Mouse (Mus musculus) left cerebral cortex, adult 18-20 months (tissue): ENCODE data around the gene Adora2a. TPM values are rescaled to one million over a fixed set of nuclear protein-coding genes. Genes with fewer than 3 reads are reported as not detected.
"Not testable (repeated sequence)": the region's sequence is repeated elsewhere in the genome, so short reads cannot be mapped to it uniquely, and the experiment has no call there.

Experiments used
- DNase-seq, 2 experiments: peaks; one replicate each; pipeline ENCODE4 v3.0.0; 2021 to 2022; ENCODE audit warnings: low spot score in 2 of 2, mixed read lengths in 1 of 2
- total RNA-seq, 2 experiments: library from RNA; stranded (reverse); gene quantifications; 2 replicates each; pipeline ENCODE4 v1.2.3; 2021

Adora2a gene
- total RNA-seq, 2 experiments from 2014 or later = 17.3 to 35.0 TPM

DNA sequence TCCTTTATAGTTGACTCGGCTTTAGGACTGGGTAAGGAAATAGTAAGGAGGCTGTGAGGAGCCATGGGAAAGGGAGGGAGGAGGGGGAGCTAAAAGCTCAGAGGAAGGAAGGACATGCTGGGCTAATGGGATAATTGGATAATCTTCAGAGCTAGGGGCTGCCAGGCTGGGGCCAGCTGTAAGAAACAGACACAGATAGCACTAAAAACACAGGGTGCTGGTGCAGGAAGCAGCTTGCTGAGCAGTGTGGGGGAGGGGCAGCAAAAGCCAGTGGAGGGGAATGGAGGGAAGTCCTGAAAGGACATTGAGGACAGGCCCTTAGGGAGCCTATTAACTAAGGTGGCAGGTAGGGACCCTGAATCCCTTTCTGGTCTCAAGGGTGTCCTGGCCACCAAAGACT lies 27.9 kb downstream of the Adora2a start:
- not testable (repeated sequence) for DNase-seq

DNA sequence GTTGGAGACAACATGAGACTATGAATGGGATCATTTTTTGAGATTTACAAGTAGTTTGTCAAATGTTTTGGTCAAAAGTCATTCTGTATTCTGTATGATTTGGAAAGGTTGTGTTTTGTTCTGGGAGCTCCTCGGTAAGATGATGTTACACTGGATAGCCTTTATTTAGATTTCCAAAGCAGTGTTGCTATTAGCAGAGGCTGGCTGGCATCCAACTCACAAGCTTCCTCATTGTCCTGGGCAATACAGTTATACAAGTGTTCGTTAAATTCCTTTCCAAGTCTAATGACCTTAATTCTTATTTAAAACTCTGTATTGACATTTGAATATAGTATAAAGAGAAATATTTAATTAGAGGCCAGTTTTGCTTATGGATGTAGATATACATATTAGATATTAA lies 28.6 kb downstream of the Adora2a start:
- no peak for DNase-seq

DNA sequence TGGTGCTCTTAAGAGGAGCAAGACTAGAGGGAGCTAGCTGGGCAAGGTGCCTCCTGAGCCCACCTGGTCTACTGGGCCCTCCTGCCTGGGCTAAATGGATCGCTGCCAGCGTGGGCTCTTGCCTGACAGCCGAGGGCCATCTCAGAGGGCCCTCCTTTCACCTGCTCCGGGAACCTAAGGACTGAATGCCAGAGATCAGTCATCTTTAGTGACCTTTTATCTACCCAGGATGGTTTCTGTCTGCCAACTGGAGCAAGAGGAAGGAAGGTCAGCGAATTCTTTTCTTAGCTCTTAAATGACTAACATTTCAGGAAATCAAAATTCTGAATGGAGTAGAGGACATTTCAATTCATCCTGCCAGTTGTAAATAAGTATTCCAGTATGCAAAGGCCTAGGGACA lies 33.9 kb downstream of the Adora2a start:
- no peak for DNase-seq

DNA sequence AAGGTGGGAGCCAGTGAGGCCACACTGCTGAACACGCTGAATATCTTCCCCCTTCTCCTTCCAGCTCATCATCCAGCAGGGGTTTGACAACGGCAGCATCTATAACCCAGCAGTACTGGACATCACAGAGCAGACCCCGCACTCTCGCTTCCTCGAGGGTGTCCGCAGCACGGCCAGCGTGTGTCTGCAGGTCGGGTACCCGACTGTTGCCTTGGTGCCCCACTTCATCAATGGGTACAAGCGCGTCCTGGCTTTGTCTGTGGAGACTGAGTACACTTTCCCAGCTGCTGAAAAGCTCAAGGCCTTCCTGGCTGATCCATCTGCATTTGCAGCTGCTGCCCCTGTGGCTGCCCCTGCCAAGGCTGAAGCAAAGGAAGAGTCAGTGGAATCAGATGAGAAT lies 35.9 kb downstream of the Adora2a start:
- DNase-seq = no peak

DNA sequence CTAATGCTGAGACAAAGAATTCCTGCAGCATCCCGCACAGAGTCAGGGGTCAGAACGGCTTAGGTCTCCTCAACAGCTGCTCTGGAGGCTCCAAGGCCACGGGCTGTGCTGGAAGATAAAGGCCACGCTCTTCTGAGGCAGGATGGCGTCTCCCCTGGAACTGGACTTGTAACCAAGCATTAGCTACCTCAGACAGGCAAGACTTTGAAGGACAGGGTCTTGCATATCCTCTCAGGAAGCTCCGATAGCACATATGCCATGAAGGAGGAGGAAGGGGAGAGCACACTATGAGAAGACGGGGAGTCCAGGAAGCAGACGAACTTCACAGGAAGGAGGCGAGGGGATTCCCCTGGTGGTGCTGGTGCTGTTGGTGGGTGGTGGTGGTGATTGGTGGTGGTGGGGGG lies 37.2 kb downstream of the Adora2a start:
- not testable (repeated sequence) for DNase-seq

DNA sequence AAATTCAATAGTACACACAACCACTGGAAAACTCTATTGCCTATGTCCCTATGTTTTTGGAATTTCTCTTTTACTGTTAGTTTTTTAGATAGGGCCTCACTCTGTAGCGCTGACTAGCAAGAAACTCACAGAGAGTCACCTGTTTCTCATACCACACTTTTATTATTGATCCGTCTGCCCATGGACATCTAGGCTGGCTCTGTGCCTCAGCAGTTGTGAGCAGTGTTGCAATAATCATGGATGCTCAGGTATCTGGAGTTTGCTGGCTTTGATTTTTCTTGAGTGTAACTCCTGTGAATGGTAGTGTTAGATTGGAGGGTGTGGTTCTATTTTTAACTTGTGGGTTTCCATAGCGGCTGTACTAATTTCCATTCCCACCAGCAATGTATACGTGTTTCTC lies 38.7 kb downstream of the Adora2a start:
- no peak for DNase-seq

DNA sequence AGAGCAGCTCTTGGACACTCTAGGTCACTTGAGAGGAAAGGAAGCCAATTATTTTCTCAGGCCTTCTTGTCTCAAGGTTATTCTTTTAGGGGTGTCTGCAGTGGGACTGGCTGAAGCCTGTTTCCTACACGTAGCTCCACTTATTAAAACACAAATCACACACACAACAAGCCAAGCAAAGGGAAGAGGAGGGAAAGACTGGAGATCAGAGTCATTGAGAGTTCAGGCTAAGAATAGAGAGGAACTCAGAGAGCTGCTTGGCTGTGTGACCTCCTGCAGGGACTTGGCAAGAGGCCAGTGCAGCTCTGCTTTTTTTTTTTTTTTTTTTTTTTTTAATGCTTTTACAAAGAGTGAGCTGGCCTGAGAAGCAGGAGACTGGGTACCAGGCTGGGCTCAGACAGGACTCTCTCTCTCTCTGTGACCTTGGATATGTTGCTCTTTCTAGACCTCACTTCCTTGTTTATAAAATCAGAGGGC lies 47.6 kb downstream of the Adora2a start:
- not testable (repeated sequence) for DNase-seq

DNA sequence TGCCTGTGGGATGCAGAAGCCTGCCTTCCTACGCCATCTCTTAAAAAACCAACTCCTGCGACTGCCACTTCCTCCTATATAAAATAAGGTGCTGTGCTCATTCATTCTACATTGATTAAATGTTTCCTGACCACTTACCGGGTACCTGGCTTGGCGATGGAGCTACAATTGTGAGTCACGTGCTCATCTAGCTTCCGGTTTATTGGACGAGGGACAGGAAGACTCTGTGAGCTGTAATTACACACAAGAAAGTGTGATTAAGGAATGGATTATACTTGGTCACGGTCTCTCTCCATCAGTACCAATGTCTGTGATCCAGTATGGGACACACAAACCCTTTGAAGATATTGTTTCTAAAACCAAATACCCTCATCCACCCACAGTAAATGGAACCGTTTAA lies 48.1 kb downstream of the Adora2a start:
- no peak for DNase-seq

DNA sequence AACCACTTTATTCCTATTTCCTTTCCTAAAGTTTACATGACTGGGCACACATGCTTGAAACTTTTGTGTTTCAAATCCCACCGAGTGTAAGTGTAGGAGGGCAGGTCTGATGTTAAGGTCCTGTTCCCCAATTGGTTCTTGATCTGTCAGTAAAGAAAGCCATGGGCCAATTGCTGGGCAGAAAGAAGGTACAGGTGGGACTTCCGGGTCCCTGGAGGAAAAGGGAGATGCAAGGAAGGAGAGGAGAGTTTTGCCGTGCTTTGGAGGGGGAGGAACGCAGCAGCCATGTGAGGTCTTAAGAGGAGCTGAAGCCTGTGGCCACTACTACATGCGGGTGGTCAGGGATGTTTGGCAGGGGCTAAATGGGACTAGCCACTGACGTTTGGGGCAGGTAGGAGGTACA lies 48.6 kb downstream of the Adora2a start:
- DNase-seq = no peak

DNA sequence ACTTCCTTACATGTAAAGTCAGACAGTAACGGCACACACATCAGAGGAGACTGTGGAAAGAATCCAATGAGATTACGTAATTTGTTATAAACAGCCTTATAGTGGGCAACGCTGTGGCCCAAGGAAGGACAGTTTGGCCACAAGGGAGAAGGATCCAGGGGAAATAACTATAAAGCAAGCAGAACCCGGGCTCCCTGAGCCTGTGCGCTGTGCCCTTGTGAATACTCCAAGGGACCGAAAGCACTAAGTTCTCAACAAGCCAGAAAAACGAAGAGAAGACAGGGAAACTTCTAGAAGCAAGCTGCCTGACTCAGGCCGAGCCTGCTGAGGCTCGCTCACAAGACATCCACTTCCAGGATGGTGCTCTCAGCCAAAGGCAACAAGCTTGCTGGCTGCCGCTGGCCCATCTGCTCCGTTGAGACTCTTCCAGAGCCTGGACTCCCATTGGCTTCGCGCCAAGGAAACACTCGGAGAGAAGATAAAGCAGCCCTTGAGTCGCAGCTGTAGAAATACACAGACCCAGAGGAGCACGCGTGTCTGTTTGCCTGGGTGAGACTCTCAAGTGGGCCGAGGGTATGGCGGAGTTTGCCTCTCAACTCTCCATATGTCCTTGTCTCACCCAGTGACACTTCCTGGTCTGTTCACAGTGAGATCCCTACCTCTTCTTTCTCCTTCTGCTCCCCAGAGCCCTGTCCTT lies 57.1 kb downstream of the Adora2a start:
- DNase-seq = not testable (repeated sequence)

DNA sequence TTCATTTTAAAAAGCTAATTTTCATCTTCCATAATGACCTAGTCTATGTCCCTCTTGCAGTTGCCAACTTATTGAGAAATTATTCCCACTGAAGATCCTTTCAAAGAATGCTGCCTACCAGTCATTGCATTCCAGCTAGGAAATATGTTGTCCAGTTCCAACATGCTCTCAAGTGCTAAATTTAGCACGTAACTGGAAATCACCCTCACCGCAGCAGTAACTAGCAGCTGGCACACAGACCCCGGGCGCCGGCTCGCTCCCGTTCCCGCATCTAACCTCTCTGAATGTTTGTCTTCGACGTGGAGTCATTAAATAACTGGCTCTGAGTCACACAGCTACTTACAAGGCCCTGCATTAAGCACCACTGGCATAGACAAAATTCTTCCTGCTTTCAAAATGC lies 62.0 kb downstream of the Adora2a start:
- DNase-seq = no peak

Other genes starting within 250 kb of the Adora2a start
- 10 to 100 TPM; 36.4 to 42.3 TPM for gene Specc1l, start 104.8 kb upstream of the Adora2a start, total RNA-seq
- gene Upb1, start 84.2 kb downstream of the Adora2a start, total RNA-seq = under 1 TPM; 0.37 to 0.63 TPM
- gene Snrpd3, start 200.7 kb downstream of the Adora2a start, total RNA-seq = 10 to 100 TPM; 66.6 TPM
- gene Gucd1, start 201.1 kb downstream of the Adora2a start, total RNA-seq = 10 to 100 TPM; 15.3 to 15.9 TPM
- 10 to 100 TPM; 10.2 to 10.5 TPM for gene Lrrc75b, start 243.5 kb downstream of the Adora2a start, total RNA-seq
- 1 to 10 TPM; 3.6 to 4.1 TPM for gene Ggt1, start 244.7 kb downstream of the Adora2a start, total RNA-seq